Mouse (Mus musculus) forebrain, embryonic 16.5 days (tissue): ENCODE measurements around the gene Megf6. TPM values are rescaled to one million over a fixed set of nuclear protein-coding genes. Genes with fewer than 3 reads are reported as not detected.

Source experiments
- ATAC-seq: fragments of 200-750 bp; cut with Nextera tagmentation; 2 replicates; pipeline ENCODE4 v1.8.0; 2017; ENCODE audit warnings: mild to moderate bottlenecking, moderate library complexity
- H3K27ac ChIP-seq: fragments of 300-500 bp; sonication (generic); 2 replicates; pipeline ENCODE4 v1.5.1; 2014; ENCODE audit warnings: low read length, control low read depth
- H3K27me3 ChIP-seq: fragments of 300-500 bp; sonication (generic); replicated peaks from 2 replicates; pipeline ENCODE4 v1.6.1; 2014; ENCODE audit warnings: low read length; ENCODE audit not compliant: control insufficient read depth, insufficient read depth
- H3K36me3 ChIP-seq: fragments of 300-500 bp; sonication (generic); 2 replicates; pipeline ENCODE4 v1.6.1; 2014; ENCODE audit not compliant: control insufficient read depth, insufficient read depth
- H3K4me1 ChIP-seq: fragments of 300-500 bp; sonication (generic); replicated peaks from 2 replicates; pipeline ENCODE4 v1.6.1; 2014; ENCODE audit warnings: low read length; ENCODE audit not compliant: control insufficient read depth, insufficient read depth
- H3K4me2 ChIP-seq: fragments of 300-500 bp; sonication (generic); 2 replicates; pipeline ENCODE4 v1.6.1; 2014; ENCODE audit warnings: mild to moderate bottlenecking, low read length, control low read depth
- H3K4me3 ChIP-seq: fragments of 300-500 bp; sonication (generic); replicated peaks from 2 replicates; pipeline ENCODE4 v1.5.1; 2014; ENCODE audit warnings: mild to moderate bottlenecking, low read length, control low read depth
- H3K9ac ChIP-seq: fragments of 300-500 bp; sonication (generic); replicated peaks from 2 replicates; pipeline ENCODE4 v1.6.1; 2014; ENCODE audit warnings: low read depth, low read length, control low read depth
- H3K9me3 ChIP-seq: fragments of 300-500 bp; sonication (generic); 2 replicates; pipeline ENCODE4 v1.6.1; 2016; ENCODE audit warnings: low read length; ENCODE audit not compliant: control insufficient read depth
- WGBS: fragments of 180-500 bp; shearing (Covaris S2); extraction: QIAGEN DNeasy Blood & Tissue Kit; methylation state at CpG from one replicate; pipeline ENCODE4 v1.1.7; 2014; 5-methylcytosine and 5-hydroxymethylcytosine counted together
- polyA plus RNA-seq: library from polyadenylated mRNA; unstranded; fragments of >200 nt; fragmentation: Nextera tagmentation; extraction: Ambion mirVana; gene quantifications from 2 replicates; pipeline ENCODE4 v1.2.1, GENCODE M21; 2015

Megf6 gene
- polyA plus RNA-seq, 1 experiment from 2014 or later, result 10.0 TPM

DNA sequence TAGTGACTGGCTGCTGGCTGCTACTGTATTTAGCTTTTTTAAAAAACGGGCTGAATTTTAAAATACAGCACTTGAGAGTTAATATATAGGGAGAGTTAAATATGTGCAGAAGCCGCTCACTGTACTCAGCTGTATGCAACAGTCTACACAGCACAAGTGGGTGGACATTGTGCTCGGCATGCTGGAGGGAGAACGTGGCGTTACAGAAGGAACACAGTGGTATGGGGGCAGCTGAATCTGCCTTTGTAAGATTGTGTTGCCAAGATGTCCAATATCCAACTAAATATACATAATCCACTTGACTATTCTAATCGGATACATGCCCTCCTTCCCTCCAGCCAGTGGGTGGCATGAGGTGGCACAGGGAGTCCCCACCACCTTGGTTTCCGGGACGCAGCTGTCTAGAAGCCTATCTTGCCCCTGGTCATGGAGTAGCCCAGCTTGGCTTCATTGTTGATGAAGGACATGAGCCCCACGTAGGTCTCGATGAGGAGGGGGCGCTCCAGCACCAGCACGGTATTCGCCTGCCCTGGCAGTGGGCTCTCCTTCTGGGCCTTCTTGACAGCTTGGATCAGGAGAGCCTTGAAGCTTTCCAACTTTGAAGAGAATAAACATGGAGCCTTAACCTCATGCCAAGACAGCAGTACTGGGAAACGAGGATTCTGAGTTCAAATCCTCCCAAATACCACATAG, 12.4 kb upstream of the Megf6 start:
- H3K9ac ChIP-seq, result no peak overlapping the region
- no peak overlapping the region for H3K4me2 ChIP-seq
- WGBS, result 94% methylated on average over 14 of the region's 14 CpGs
- no peaks in the 10 kb centered on the region for H3K9me3 ChIP-seq
- no peak for ATAC-seq
- peaks cover 19% of the 10 kb centered on the region for H3K36me3 ChIP-seq
- H3K27me3 ChIP-seq, result no peaks in the 10 kb centered on the region
- peaks cover 18% of the 10 kb centered on the region for H3K4me1 ChIP-seq
- no peak overlapping the region for H3K4me3 ChIP-seq
- no peak overlapping the region for H3K27ac ChIP-seq

GRCm38 (mm10) chr4:154159002-154159401, 11.5 kb upstream of the Megf6 start:
- ATAC-seq, result 0 out of 2 replicates have a peak, but pooled peaks have one; percentile 0
- H3K4me3 ChIP-seq, result no peak overlapping the region
- H3K27ac ChIP-seq, result no peak overlapping the region
- peaks cover 18% of the 10 kb centered on the region for H3K4me1 ChIP-seq
- H3K36me3 ChIP-seq, result peaks cover 17% of the 10 kb centered on the region
- no peaks in the 10 kb centered on the region for H3K27me3 ChIP-seq
- H3K4me2 ChIP-seq, result peak overlapping the region; percentile 86; the same call in 1 of the 2 replicates
- H3K9ac ChIP-seq, result no peak overlapping the region
- 13% methylated on average over 6 of the region's 6 CpGs for WGBS
- no peaks in the 10 kb centered on the region for H3K9me3 ChIP-seq

DNA sequence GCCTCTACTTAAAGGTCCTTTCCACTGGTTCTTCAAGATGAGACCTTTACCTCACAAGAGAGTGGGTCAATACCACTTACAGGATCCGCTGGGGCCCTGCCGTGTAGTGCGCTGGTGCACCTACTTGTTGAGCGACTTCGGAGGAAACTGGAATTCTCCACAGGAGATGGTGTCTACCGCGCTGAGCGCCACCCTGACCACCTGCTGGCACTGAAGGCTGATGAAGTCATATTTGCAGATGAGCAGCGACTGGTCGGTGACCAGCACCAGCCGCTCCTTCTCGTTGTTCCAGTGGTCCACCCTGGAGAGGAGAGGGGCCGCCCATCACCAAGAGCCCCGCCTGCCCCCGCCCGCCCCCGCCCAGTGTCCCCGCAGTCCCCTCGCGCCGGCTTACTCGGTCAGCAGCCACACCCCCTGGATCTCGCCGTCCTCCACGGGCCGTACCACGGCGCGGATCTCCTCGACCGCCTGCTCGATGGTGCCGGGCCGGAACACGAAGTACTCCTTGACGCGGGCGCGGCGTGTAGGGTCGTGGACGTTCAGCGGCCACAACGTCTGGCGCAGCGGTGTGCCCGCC, 10.5 kb upstream of the Megf6 start:
- Histone ChIP-seq H3K9ac (peak overlapping the region; percentile 81), H3K4me2 (peak overlapping the region; percentile 86), H3K4me3 (peak overlapping the region; percentile 91), H3K4me1 (peaks cover 18% of the 10 kb centered on the region), H3K9me3 (no peaks in the 10 kb centered on the region), H3K36me3 (peaks cover 17% of the 10 kb centered on the region), H3K27me3 (no peaks in the 10 kb centered on the region), H3K27ac (peak overlapping the region; percentile 37; the same call in 1 of the 2 replicates)
- peak; percentile 51 for ATAC-seq
- 2% methylated on average over 46 of the region's 47 CpGs for WGBS

DNA sequence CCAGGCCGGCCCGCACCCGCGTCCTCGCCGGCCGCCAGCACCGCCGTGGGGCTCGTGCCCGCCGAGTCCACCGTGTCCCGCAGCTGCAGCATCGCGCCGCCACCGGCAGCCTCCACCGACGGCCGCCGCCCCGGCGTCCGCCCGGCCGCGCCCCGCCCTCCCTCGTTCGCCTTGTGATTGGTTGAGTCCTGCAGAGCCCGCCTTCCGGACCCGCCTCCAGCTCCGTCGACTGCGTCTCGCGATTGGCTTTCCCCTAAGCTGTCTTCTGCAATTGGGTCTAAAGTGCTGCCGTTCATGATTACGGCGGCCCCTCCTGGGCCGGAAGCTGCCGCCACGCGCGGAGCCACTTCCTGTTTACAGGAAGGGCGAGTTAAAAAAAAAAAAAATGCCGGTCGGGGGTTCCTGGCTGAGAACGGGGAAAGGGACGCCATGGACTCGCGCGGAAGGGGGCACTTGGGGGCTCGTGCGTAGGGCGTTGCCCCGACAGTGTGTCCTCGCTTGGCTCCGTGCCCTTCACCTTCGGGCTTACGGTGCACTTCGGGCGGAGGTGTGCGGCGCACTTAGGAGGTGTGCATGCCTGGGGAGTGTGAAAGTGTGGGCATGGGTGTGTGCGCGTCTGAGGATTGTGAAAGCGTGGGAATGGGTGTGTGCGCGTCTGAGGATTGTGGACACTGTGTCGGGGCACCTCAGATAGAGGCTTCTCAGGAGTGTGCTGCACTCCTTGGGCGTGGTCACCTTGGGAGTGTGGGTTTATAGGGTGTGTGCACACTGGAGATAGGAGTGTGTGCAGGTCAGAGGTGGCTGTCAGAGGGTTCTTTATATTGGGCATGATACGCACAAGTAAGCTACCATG, 9.8 kb upstream of the Megf6 start, which contains the start of gene Tprgl:
Tprgl (minus strand) TSS at position 129 of the 853 bp plus-strand sequence.
- under 1% methylated on average over 75 of the region's 75 CpGs for WGBS
- Histone ChIP-seq H3K4me3 (peak within 1 kb of the TSS; percentile 91), H3K27me3 (no peaks in the 10 kb centered on the region), H3K9me3 (no peaks in the 10 kb centered on the region), H3K4me2 (peak within 1 kb of the TSS; percentile 86), H3K4me1 (peaks cover 18% of the 10 kb centered on the region), H3K9ac (peak within 1 kb of the TSS; percentile 81), H3K27ac (peak within 1 kb of the TSS; percentile 37; the same call in 1 of the 2 replicates), H3K36me3 (peaks cover 17% of the 10 kb centered on the region)
- ATAC-seq, result peak; percentile 99

- Histone ChIP-seq H3K36me3 (0 out of 2 replicates have a peak, but pooled peaks cover under 1% of the 10 kb centered on the region), H3K27me3 (no peaks in the 10 kb centered on the region), H3K4me2 (no peak overlapping the region), H3K9ac (no peak overlapping the region), H3K4me1 (peaks cover 20% of the 10 kb centered on the region), H3K9me3 (no peaks in the 10 kb centered on the region), H3K27ac (no peak overlapping the region), H3K4me3 (no peak overlapping the region)
- WGBS, result 9% methylated on average over 7 of the region's 7 CpGs
- ATAC-seq, result no peak
Observed at GRCm38 (mm10) chr4:154163296-154163695, 7.2 kb upstream of the Megf6 start.

- Histone ChIP-seq H3K9ac (no peak overlapping the region), H3K27ac (no peak overlapping the region), H3K27me3 (peaks cover 22% of the 10 kb centered on the region), H3K36me3 (no peaks in the 10 kb centered on the region), H3K9me3 (no peaks in the 10 kb centered on the region), H3K4me1 (peaks cover 21% of the 10 kb centered on the region), H3K4me2 (no peak overlapping the region), H3K4me3 (no peak overlapping the region)
- no peak for ATAC-seq
- WGBS, result 26% methylated on average over 5 of the region's 5 CpGs
Observed at GRCm38 (mm10) chr4:154167053-154167452, 3.5 kb upstream of the Megf6 start.

- Histone ChIP-seq H3K4me3 (peak overlapping the region; percentile 63), H3K36me3 (no peaks in the 10 kb centered on the region), H3K4me1 (peaks cover 21% of the 10 kb centered on the region), H3K4me2 (peak overlapping the region; percentile 99), H3K9ac (no peak overlapping the region; the same call in 1 of the 2 replicates), H3K27ac (no peak overlapping the region), H3K27me3 (peaks cover 22% of the 10 kb centered on the region), H3K9me3 (no peaks in the 10 kb centered on the region)
- 1% methylated on average over 15 of the region's 15 CpGs for WGBS
- peak; percentile 9; the same call in 1 of the 2 replicates for ATAC-seq
Observed at GRCm38 (mm10) chr4:154170021-154170420, 509 bp upstream of the Megf6 start.

- Histone ChIP-seq H3K36me3 (no peaks in the 10 kb centered on the region), H3K9ac (peak overlapping the region; percentile 54), H3K4me3 (peak overlapping the region; percentile 63), H3K27me3 (peaks cover 22% of the 10 kb centered on the region), H3K9me3 (no peaks in the 10 kb centered on the region), H3K4me2 (peak overlapping the region; percentile 99), H3K4me1 (peaks cover 21% of the 10 kb centered on the region), H3K27ac (no peak overlapping the region)
- under 1% methylated on average over 37 of the region's 37 CpGs for WGBS
- ATAC-seq, result peak; percentile 42; the same call in 1 of the 2 replicates
Observed at GRCm38 (mm10) chr4:154171151-154171930, 811 bp downstream of the Megf6 start.
